ENCODE assay signal across 8 mouse cellular contexts in the genomic region with DNA sequence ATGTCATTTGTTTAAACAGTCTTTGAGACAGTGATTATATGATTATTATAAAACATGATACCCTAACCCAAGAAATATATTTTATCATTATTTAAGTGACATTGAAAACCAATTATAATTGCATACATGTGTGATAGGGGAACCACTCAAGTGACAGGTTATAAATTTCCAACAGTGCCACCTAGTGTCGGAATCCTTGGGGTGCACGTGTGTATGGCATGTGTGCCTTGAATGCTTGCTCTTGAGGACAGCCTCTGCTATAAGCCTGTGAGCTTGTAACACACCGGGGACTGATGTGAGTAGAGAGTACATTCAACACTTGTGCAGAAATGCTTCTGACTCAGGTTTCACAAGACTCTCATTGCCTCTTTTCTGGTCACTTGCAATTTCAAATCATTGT.
DNase-seq lines count a peak whose midpoint lies in the region; ATAC-seq lines count a peak whose summit lies in the region.

No protein-coding gene starts in this region.

- no peaks in the 10 kb centered on the region for H3K4me1 ChIP-seq in heart, embryonic 12.5 days (replicated peaks)
- H3K4me1 ChIP-seq in forebrain, embryonic 11.5 days (replicated peaks; ENCODE audit: control insufficient read depth, insufficient read depth, low read length), result no peaks in the 10 kb centered on the region
- no peaks in the 10 kb centered on the region for H3K4me1 ChIP-seq in intestine, embryonic 14.5 days (replicated peaks; ENCODE audit: control insufficient read depth, insufficient read depth, low read length)

- peak; percentile 16 to 38 for DNase-seq in heart, adult 18-20 months
- DNase-seq in adrenal gland, postnatal 36 days, result peak; percentile 55 to 58
- peak; percentile 75 for DNase-seq in forebrain, embryonic 11.5 days (ENCODE audit: low spot score)
- peak; percentile 66 for DNase-seq in intestine, embryonic 14.5 days (ENCODE audit: low spot score)
- DNase-seq in left cerebral cortex, adult 8-10 months (ENCODE audit: low spot score in 2 of 2), result peak; percentile 28 to 53
- peak; percentile 19 to 63 for DNase-seq in spleen, postnatal 4 days (ENCODE audit: low spot score in 2 of 2)

- no peaks in the 10 kb centered on the region for H3K27me3 ChIP-seq in heart, embryonic 12.5 days (replicated peaks)
- H3K27me3 ChIP-seq in forebrain, embryonic 11.5 days (ENCODE audit: control insufficient read depth, insufficient read depth, low read length), result no peaks in the 10 kb centered on the region
- H3K27me3 ChIP-seq in intestine, embryonic 14.5 days (replicated peaks; ENCODE audit: control insufficient read depth, insufficient read depth, low read length), result no peaks in the 10 kb centered on the region

- no peak overlapping the region for H3K27ac ChIP-seq in heart, embryonic 12.5 days (ENCODE audit: poor library complexity, severe bottlenecking)
- H3K27ac ChIP-seq in forebrain, embryonic 11.5 days (ENCODE audit: low read depth, low read length), result no peak overlapping the region
- H3K27ac ChIP-seq in intestine, embryonic 14.5 days (ENCODE audit: low read depth), result no peak overlapping the region

- no peak overlapping the region for H3K4me3 ChIP-seq in heart, embryonic 12.5 days
- H3K4me3 ChIP-seq in forebrain, embryonic 11.5 days (ENCODE audit: low read depth, low read length), result no peak overlapping the region
- H3K4me3 ChIP-seq in intestine, embryonic 14.5 days (ENCODE audit: low read depth, low read length), result no peak overlapping the region

- no peak overlapping the region for H3K9ac ChIP-seq in heart, embryonic 12.5 days
- H3K9ac ChIP-seq in forebrain, embryonic 11.5 days (ENCODE audit: low read length), result no peak overlapping the region
- no peak overlapping the region for H3K9ac ChIP-seq in intestine, embryonic 14.5 days (ENCODE audit: low read length)

- no peak for ATAC-seq in heart, embryonic 12.5 days (ENCODE audit: insufficient number of reproducible peaks, low FRiP score)
- peak; percentile 90 for ATAC-seq in forebrain, embryonic 11.5 days (replicated peaks; ENCODE audit: low FRiP score)
- peak; percentile 81; the same call in 1 of the 2 replicates for ATAC-seq in intestine, embryonic 14.5 days (replicated peaks; ENCODE audit: low FRiP score, low TSS enrichment, low read depth)
- peak; percentile 99 for ATAC-seq in megakaryocyte progenitor cell, adult 5-6 weeks (replicated peaks; ENCODE audit: poor library complexity)

- no peaks in the 10 kb centered on the region for H3K9me3 ChIP-seq in heart, embryonic 12.5 days (replicated peaks)
- H3K9me3 ChIP-seq in forebrain, embryonic 11.5 days (ENCODE audit: control insufficient read depth, low read length), result no peaks in the 10 kb centered on the region
- no peaks in the 10 kb centered on the region for H3K9me3 ChIP-seq in intestine, embryonic 14.5 days (ENCODE audit: control insufficient read depth, low read length)

- WGBS in heart, embryonic 12.5 days, result 18% methylated on average over 3 of the region's 3 CpGs
- WGBS in forebrain, embryonic 11.5 days, result 17% methylated on average over 3 of the region's 3 CpGs
- WGBS in intestine, embryonic 14.5 days, result 25% methylated on average over 3 of the region's 3 CpGs

- no peak overlapping the region for H3K4me2 ChIP-seq in heart, embryonic 12.5 days
- no peak overlapping the region for H3K4me2 ChIP-seq in forebrain, embryonic 11.5 days (ENCODE audit: low read depth, low read length, severe bottlenecking)
- H3K4me2 ChIP-seq in intestine, embryonic 14.5 days (ENCODE audit: low read length), result no peak overlapping the region

- no peaks in the 10 kb centered on the region for H3K36me3 ChIP-seq in heart, embryonic 12.5 days
- H3K36me3 ChIP-seq in forebrain, embryonic 11.5 days (ENCODE audit: control insufficient read depth, insufficient read depth, low read length), result no peaks in the 10 kb centered on the region
- no peaks in the 10 kb centered on the region for H3K36me3 ChIP-seq in intestine, embryonic 14.5 days (ENCODE audit: control insufficient read depth, insufficient read depth, low read length)
